Mouse (Mus musculus) bone marrow macrophage, adult 2 months (primary cell): ENCODE measurements around the gene Usf3.

ENCODE experiments used
- CTCF ChIP-seq: IDR thresholded peaks from 2 replicates; pipeline ENCODE4 v1.5.1; 2012; ENCODE audit warnings: low read depth, mild to moderate bottlenecking, low read length, moderate library complexity
- POLR2A ChIP-seq: IDR thresholded peaks from 2 replicates; pipeline ENCODE4 v1.6.1; 2012; ENCODE audit warnings: mild to moderate bottlenecking, low read depth, low read length, borderline replicate concordance

DNA sequence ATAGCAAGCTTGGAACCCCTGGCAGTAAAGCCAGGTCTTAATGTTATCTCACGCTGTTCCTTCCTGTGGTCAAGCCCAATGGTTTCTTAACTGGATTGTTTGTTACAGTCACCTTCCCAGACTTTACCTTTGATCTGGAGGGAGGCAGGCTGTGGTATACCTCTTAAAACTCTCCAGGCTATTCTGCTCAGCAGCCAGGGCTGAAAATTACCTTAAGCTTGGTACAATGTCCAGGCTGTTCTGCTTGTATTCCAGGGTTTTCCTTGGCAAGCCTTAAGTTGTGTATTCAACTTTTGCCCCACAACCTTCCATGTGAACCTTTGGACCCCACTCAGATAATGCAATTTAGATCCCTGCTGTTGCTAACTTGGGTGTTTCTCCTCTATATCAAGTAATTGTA is 2.0 kb downstream of the Usf3 start:
- TF ChIP-seq CTCF (no peak), POLR2A (no peak)
